8 mouse cellular contexts compared by ENCODE assay signal in genomic region chr7:31105061-31105768, GRCm38 (mm10). TPM values are rescaled to one million over a fixed set of nuclear protein-coding genes. Genes with fewer than 3 reads are reported as not detected.
DNase-seq lines count a peak whose midpoint lies in the region; ATAC-seq lines count a peak whose summit lies in the region.

No protein-coding gene starts in this region.

- ATAC-seq in kidney, embryonic 15.5 days (replicated peaks; ENCODE audit: low FRiP score), result no peak
- no peak for ATAC-seq in erythroblast, adult 5-6 weeks (replicated peaks; ENCODE audit: low FRiP score, poor library complexity, severe bottlenecking)

- no peaks in the 10 kb centered on the region for H3K36me3 ChIP-seq in kidney, embryonic 15.5 days

- no peak overlapping the region for H3K27ac ChIP-seq in kidney, embryonic 15.5 days

- H3K4me3 ChIP-seq in kidney, embryonic 15.5 days (replicated peaks), result no peak overlapping the region

- 56% methylated on average over 15 of the region's 15 CpGs for WGBS in kidney, embryonic 15.5 days

- peaks cover 13% of the 10 kb centered on the region; the same call in 1 of the 2 replicates for H3K4me1 ChIP-seq in kidney, embryonic 15.5 days

- no peak overlapping the region for H3K9ac ChIP-seq in kidney, embryonic 15.5 days

- H3K27me3 ChIP-seq in kidney, embryonic 15.5 days, result no peaks in the 10 kb centered on the region

- peak; percentile 65 for DNase-seq in kidney, adult 11 months
- peak; percentile 47 for DNase-seq in 416B (ENCODE audit: low read depth)
- peak; percentile 69 for DNase-seq in adrenal gland, adult 2 months
- peak; percentile 84 for DNase-seq in gastrocnemius, postnatal 10 days
- DNase-seq in kidney, postnatal 36 days, result peak; percentile 72 to 89
- DNase-seq in ovary, postnatal 36 days (ENCODE audit: low spot score), result peak; percentile 66

- H3K4me2 ChIP-seq in kidney, embryonic 15.5 days, result no peak overlapping the region

- no peaks in the 10 kb centered on the region for H3K9me3 ChIP-seq in kidney, embryonic 15.5 days (replicated peaks)

RNA-seq across cellular contexts. Expression of gene Hpn, which starts 9.9 kb away (rescaled TPM):
- polyA plus RNA-seq in kidney, embryonic 15.5 days (2015; fragmentation: Nextera tagmentation; extraction: Ambion mirVana), result 40.6 and 45.0 TPM in 2 replicates
- total RNA-seq in adrenal gland, adult 2 months (2021), result 1 to 10 TPM; 1.3 to 2.6 TPM
- 1.2 and 2.4 TPM in 2 replicates for polyA plus RNA-seq in adrenal gland, adult 2 months (2012; rRNA removed)
- total RNA-seq in gastrocnemius, postnatal 10 days (2021), result 1 to 10 TPM; 6.8 to 7.8 TPM
- 4.0 and 10.0 TPM in 2 replicates for total RNA-seq in erythroblast, adult 5-6 weeks (2015; ENCODE audit: low replicate concordance)
- 0.77 and 6.7 TPM in 2 replicates for total RNA-seq in erythroblast, adult 5-6 weeks (2017; ENCODE audit: low replicate concordance)

RNA-seq across cellular contexts. Expression of gene Scn1b, which starts 21.6 kb away (rescaled TPM):
- polyA plus RNA-seq in kidney, embryonic 15.5 days (2015; fragmentation: Nextera tagmentation; extraction: Ambion mirVana), result 1.4 and 2.0 TPM in 2 replicates
- 10 to 100 TPM; 10.8 to 27.8 TPM for total RNA-seq in adrenal gland, adult 2 months (2021)
- 30.5 and 61.1 TPM in 2 replicates for polyA plus RNA-seq in adrenal gland, adult 2 months (2012; rRNA removed)
- 100 to 1,000 TPM; 303 to 352 TPM for total RNA-seq in gastrocnemius, postnatal 10 days (2021)
- total RNA-seq in erythroblast, adult 5-6 weeks (2015; ENCODE audit: low replicate concordance), result 1.2 TPM in 1 of 2 replicates, not detected in the other
- total RNA-seq in erythroblast, adult 5-6 weeks (2017; ENCODE audit: low replicate concordance), result 1.2 TPM in 1 of 2 replicates, not detected in the other

RNA-seq across cellular contexts. Expression of gene Fxyd3, which starts 28.7 kb away (rescaled TPM):
- 14.3 and 14.8 TPM in 2 replicates for polyA plus RNA-seq in kidney, embryonic 15.5 days (2015; fragmentation: Nextera tagmentation; extraction: Ambion mirVana)
- total RNA-seq in adrenal gland, adult 2 months (2021), result 1 to 10 TPM; 1.3 to 3.4 TPM
- 0.04 and 0.73 TPM in 2 replicates for polyA plus RNA-seq in adrenal gland, adult 2 months (2012; rRNA removed)
- total RNA-seq in gastrocnemius, postnatal 10 days (2021), result 1 to 10 TPM; 2.9 TPM
- total RNA-seq in erythroblast, adult 5-6 weeks (2015; ENCODE audit: low replicate concordance), result not detected in 2 replicates
- not detected in 2 replicates for total RNA-seq in erythroblast, adult 5-6 weeks (2017; ENCODE audit: low replicate concordance)

RNA-seq across cellular contexts. Expression of gene Lgi4, which starts 46.1 kb away (rescaled TPM):
- 0.34 and 0.44 TPM in 2 replicates for polyA plus RNA-seq in kidney, embryonic 15.5 days (2015; fragmentation: Nextera tagmentation; extraction: Ambion mirVana)
- 1 to 10 TPM; 2.2 to 6.5 TPM for total RNA-seq in adrenal gland, adult 2 months (2021)
- polyA plus RNA-seq in adrenal gland, adult 2 months (2012; rRNA removed), result 3.3 and 6.2 TPM in 2 replicates
- 1 to 10 TPM; 8.4 to 9.9 TPM for total RNA-seq in gastrocnemius, postnatal 10 days (2021)
- total RNA-seq in erythroblast, adult 5-6 weeks (2015; ENCODE audit: low replicate concordance), result not detected in 2 replicates
- total RNA-seq in erythroblast, adult 5-6 weeks (2017; ENCODE audit: low replicate concordance), result not detected in 2 replicates

RNA-seq across cellular contexts. Expression of gene Fxyd1, which starts 48.2 kb away (rescaled TPM):
- polyA plus RNA-seq in kidney, embryonic 15.5 days (2015; fragmentation: Nextera tagmentation; extraction: Ambion mirVana), result 50.8 and 57.9 TPM in 2 replicates
- total RNA-seq in adrenal gland, adult 2 months (2021), result 100 to 1,000 TPM; 307 to 317 TPM
- 480 and 501 TPM in 2 replicates for polyA plus RNA-seq in adrenal gland, adult 2 months (2012; rRNA removed)
- total RNA-seq in gastrocnemius, postnatal 10 days (2021), result 1,000 to 10,000 TPM; 1,112 to 1,150 TPM
- not detected in 2 replicates for total RNA-seq in erythroblast, adult 5-6 weeks (2015; ENCODE audit: low replicate concordance)
- not detected in 2 replicates for total RNA-seq in erythroblast, adult 5-6 weeks (2017; ENCODE audit: low replicate concordance)

Comparison
In these comparisons a context has a peak if more than half of its experiments do, and no peak if none do; other contexts are left out.
1. RNA of gene Scn1b, which starts 21.6 kb away (total RNA-seq): 303 to 352 TPM in gastrocnemius, postnatal 10 days; 10.8 to 27.8 TPM in adrenal gland, adult 2 months and 1.2 TPM in erythroblast, adult 5-6 weeks; every median in the first group is over 10 times any median in the second.
2. Peak in every context shown above with its lines, with median percentiles within 50 percentile points of each other: DNase-seq.